Mouse (Mus musculus): ENCODE data around the gene A4gnt. TPM values are rescaled to one million over a fixed set of nuclear protein-coding genes. Genes with fewer than 3 reads are reported as not detected.
A peak's percentile ranks its signal among the peaks of the same experiment; 100 is the strongest.

Gene A4gnt
- polyA plus RNA-seq, 1 experiment from 2014 or later: not detected

GRCm38 (mm10) chr9:99645416-99645815 lies 33.1 kb downstream of the A4gnt start:
- Histone ChIP-seq H3K4me3 (no peak overlapping the region), H3K4me1 (replicated peaks) (no peaks in the 10 kb centered on the region), H3K9me3 (no peaks in the 10 kb centered on the region), H3K36me3 (peaks cover 93% of the 10 kb centered on the region), H3K27me3 (ENCODE audit: insufficient read depth, poor library complexity, severe bottlenecking) (no peaks in the 10 kb centered on the region), H3K27ac (no peak overlapping the region)
- DNase-seq (ENCODE audit: low spot score): no peak
- 87% methylated on average over 6 of the region's 6 CpGs for WGBS

GRCm38 (mm10) chr9:99646102-99646501 lies 33.8 kb downstream of the A4gnt start:
- Histone ChIP-seq H3K9me3 (no peaks in the 10 kb centered on the region), H3K27ac (no peak overlapping the region), H3K36me3 (peaks cover 95% of the 10 kb centered on the region), H3K4me3 (no peak overlapping the region), H3K27me3 (ENCODE audit: insufficient read depth, poor library complexity, severe bottlenecking) (no peaks in the 10 kb centered on the region), H3K4me1 (replicated peaks) (no peaks in the 10 kb centered on the region)
- no peak for DNase-seq (ENCODE audit: low spot score)
- WGBS: 96% methylated on average over 6 of the region's 6 CpGs

- DNase-seq (ENCODE audit: low spot score): no peak
- no peaks in the 10 kb centered on the region for H3K4me1 ChIP-seq (replicated peaks)
- H3K27ac ChIP-seq: no peak overlapping the region
- H3K9me3 ChIP-seq: no peaks in the 10 kb centered on the region
- peaks cover 83% of the 10 kb centered on the region for H3K36me3 ChIP-seq
- WGBS: 79% methylated on average over 10 of the region's 10 CpGs
- no peaks in the 10 kb centered on the region for H3K27me3 ChIP-seq (ENCODE audit: insufficient read depth, poor library complexity, severe bottlenecking)
- no peak overlapping the region for H3K4me3 ChIP-seq
Observed at GRCm38 (mm10) chr9:99660756-99661155, 48.5 kb downstream of the A4gnt start.

- no peak overlapping the region for H3K4me3 ChIP-seq
- 79% methylated on average over 16 of the region's 16 CpGs for WGBS
- no peaks in the 10 kb centered on the region for H3K9me3 ChIP-seq
- DNase-seq (ENCODE audit: low spot score): no peak
- peaks cover 83% of the 10 kb centered on the region for H3K36me3 ChIP-seq
- no peaks in the 10 kb centered on the region for H3K4me1 ChIP-seq (replicated peaks)
- no peak overlapping the region for H3K27ac ChIP-seq
- no peaks in the 10 kb centered on the region for H3K27me3 ChIP-seq (ENCODE audit: insufficient read depth, poor library complexity, severe bottlenecking)
Observed at GRCm38 (mm10) chr9:99661606-99662166, 49.4 kb downstream of the A4gnt start.

- Histone ChIP-seq H3K4me3 (no peak overlapping the region), H3K27ac (no peak overlapping the region), H3K9me3 (no peaks in the 10 kb centered on the region), H3K36me3 (peaks cover 83% of the 10 kb centered on the region), H3K27me3 (ENCODE audit: insufficient read depth, poor library complexity, severe bottlenecking) (no peaks in the 10 kb centered on the region), H3K4me1 (replicated peaks) (no peaks in the 10 kb centered on the region)
- peak; percentile 77 for DNase-seq (ENCODE audit: low spot score)
- WGBS: 36% methylated on average over 7 of the region's 7 CpGs
Observed at GRCm38 (mm10) chr9:99662406-99662805, 50.1 kb downstream of the A4gnt start.

GRCm38 (mm10) chr9:99662887-99663286 lies 50.6 kb downstream of the A4gnt start:
- Histone ChIP-seq H3K27ac (no peak overlapping the region), H3K27me3 (ENCODE audit: insufficient read depth, poor library complexity, severe bottlenecking) (no peaks in the 10 kb centered on the region), H3K4me3 (no peak overlapping the region), H3K4me1 (replicated peaks) (no peaks in the 10 kb centered on the region), H3K9me3 (no peaks in the 10 kb centered on the region), H3K36me3 (peaks cover 86% of the 10 kb centered on the region)
- 93% methylated on average over 10 of the region's 10 CpGs for WGBS
- DNase-seq (ENCODE audit: low spot score): no peak

- H3K36me3 ChIP-seq: peaks cover 89% of the 10 kb centered on the region
- no peak overlapping the region for H3K4me3 ChIP-seq
- no peak for DNase-seq (ENCODE audit: low spot score)
- no peaks in the 10 kb centered on the region for H3K4me1 ChIP-seq (replicated peaks)
- peaks cover 5% of the 10 kb centered on the region; the same call in 1 of the 2 replicates for H3K9me3 ChIP-seq
- H3K27me3 ChIP-seq (ENCODE audit: insufficient read depth, poor library complexity, severe bottlenecking): no peaks in the 10 kb centered on the region
- WGBS: 81% methylated on average over 8 of the region's 8 CpGs
- H3K27ac ChIP-seq: no peak overlapping the region
Observed at GRCm38 (mm10) chr9:99667596-99667995, 55.3 kb downstream of the A4gnt start.

GRCm38 (mm10) chr9:99671603-99672002 lies 59.3 kb downstream of the A4gnt start:
- WGBS: 53% methylated on average over 2 of the region's 2 CpGs
- Histone ChIP-seq H3K4me3 (no peak overlapping the region), H3K27ac (no peak overlapping the region), H3K27me3 (ENCODE audit: insufficient read depth, poor library complexity, severe bottlenecking) (no peaks in the 10 kb centered on the region), H3K4me1 (replicated peaks) (no peaks in the 10 kb centered on the region), H3K9me3 (peaks cover 5% of the 10 kb centered on the region; the same call in 1 of the 2 replicates), H3K36me3 (peaks cover 59% of the 10 kb centered on the region)
- no peak for DNase-seq (ENCODE audit: low spot score)

Other genes starting within 250 kb of the A4gnt start
- gene Mras, start 175.1 kb upstream of the A4gnt start, polyA plus RNA-seq (2016; fragmentation: Nextera tagmentation; extraction: Ambion mirVana): 10.9 and 16.0 TPM in 2 replicates
- gene Nme9, start 161.0 kb upstream of the A4gnt start, polyA plus RNA-seq (2016; fragmentation: Nextera tagmentation; extraction: Ambion mirVana): 1.3 TPM in 1 of 2 replicates, not detected in the other
- gene Armc8, start 43.6 kb upstream of the A4gnt start, polyA plus RNA-seq (2016; fragmentation: Nextera tagmentation; extraction: Ambion mirVana): 29.1 and 29.6 TPM in 2 replicates
- 33.0 and 41.7 TPM in 2 replicates for gene Dbr1, start 36.7 kb upstream of the A4gnt start, polyA plus RNA-seq (2016; fragmentation: Nextera tagmentation; extraction: Ambion mirVana)
- gene Dzip1l, start 17.0 kb downstream of the A4gnt start, polyA plus RNA-seq (2016; fragmentation: Nextera tagmentation; extraction: Ambion mirVana): 26.8 and 26.9 TPM in 2 replicates
- gene Cldn18, start 104.8 kb downstream of the A4gnt start, polyA plus RNA-seq (2016; fragmentation: Nextera tagmentation; extraction: Ambion mirVana): not detected in 2 replicates